Mouse (Mus musculus): ENCODE measurements around the gene Dnhd1. TPM values are rescaled to one million over a fixed set of nuclear protein-coding genes. Genes with fewer than 3 reads are reported as not detected.

Dnhd1 gene
- total RNA-seq, 2 experiments from 2014 or later = 0.43 to 0.62 TPM

GRCm38 (mm10) chr7:105767729-105768165, 117.1 kb downstream of the Dnhd1 start:
- intact Hi-C loops (cut with DNase I) = no loop called here
- DNase-seq = no peak

- DNase-seq = peak in 1 of 2 experiments; percentile 53
- intact Hi-C loops (cut with DNase I) = no loop called here
Observed at GRCm38 (mm10) chr7:105769959-105770358, 119.3 kb downstream of the Dnhd1 start.

Other genes with a start within 250 kb of the Dnhd1 start
- not detected for gene Cnga4, start 246.3 kb upstream of the Dnhd1 start, total RNA-seq (2021)
- not detected for gene Cckbr, start 225.1 kb upstream of the Dnhd1 start, total RNA-seq (2021)
- 10 to 100 TPM; 10.1 to 13.2 TPM for gene Cavin3, start 168.5 kb upstream of the Dnhd1 start, total RNA-seq (2021)
- 10 to 100 TPM; 50.9 to 51.5 TPM for gene Smpd1, start 96.5 kb upstream of the Dnhd1 start, total RNA-seq (2021)
- 1 to 10 TPM; 5.3 to 8.6 TPM for gene Apbb1, start 69.2 kb upstream of the Dnhd1 start, total RNA-seq (2021)
- under 1 TPM in 1 of 2 experiments, not detected in 1; 0.36 TPM for gene Hpx, start 50.7 kb upstream of the Dnhd1 start, total RNA-seq (2021)
- gene Trim3, start 17.3 kb upstream of the Dnhd1 start, total RNA-seq (2021) = 10 to 100 TPM; 13.9 to 15.1 TPM
- 10 to 100 TPM; 53.7 to 55.9 TPM for gene Timm10b, start 10.8 kb upstream of the Dnhd1 start, total RNA-seq (2021)
- 1 to 10 TPM; 5.7 to 8.0 TPM for gene Arfip2, start 10.4 kb upstream of the Dnhd1 start, total RNA-seq (2021)
- 1 to 10 TPM; 1.8 to 2.2 TPM for gene Gm45799, start 10.3 kb upstream of the Dnhd1 start, total RNA-seq (2021)
- 10 to 100 TPM; 44.3 to 45.6 TPM for gene Ilk, start 85.8 kb downstream of the Dnhd1 start, total RNA-seq (2021)
- gene Rrp8, start 86.6 kb downstream of the Dnhd1 start, total RNA-seq (2021) = 10 to 100 TPM in 1 of 2 experiments, 1 to 10 TPM in 1; 9.9 to 13.3 TPM
- gene Taf10, start 93.5 kb downstream of the Dnhd1 start, total RNA-seq (2021) = 10 to 100 TPM; 64.6 to 74.8 TPM
- 10 to 100 TPM; 37.0 to 40.7 TPM for gene Tpp1, start 101.4 kb downstream of the Dnhd1 start, total RNA-seq (2021)
- 1 to 10 TPM; 3.1 to 4.0 TPM for gene Dchs1, start 136.8 kb downstream of the Dnhd1 start, total RNA-seq (2021)
- gene Mrpl17, start 160.3 kb downstream of the Dnhd1 start, total RNA-seq (2021) = 100 to 1,000 TPM in 1 of 2 experiments, 10 to 100 TPM in 1; 93.2 to 109 TPM